Mouse (Mus musculus) brain, adult 10 weeks (tissue): Measurements from ENCODE around the gene Slc25a22. TPM values are rescaled to one million over a fixed set of nuclear protein-coding genes. Genes with fewer than 3 reads are reported as not detected.

Experiments
- polyA plus RNA-seq: library from polyadenylated mRNA; stranded (reverse); fragments of 350-450 nt; fragmentation: Illumina TruSeq; extraction: RNeasy Lipid Tissue Mini Kit (QIAGEN cat#74804); gene quantifications from one replicate; pipeline ENCODE4 v1.2.3, GENCODE M21; 2015; ENCODE audit warnings: low read depth, low replicate concordance

Slc25a22 gene
- polyA plus RNA-seq = 208 TPM

DNA sequence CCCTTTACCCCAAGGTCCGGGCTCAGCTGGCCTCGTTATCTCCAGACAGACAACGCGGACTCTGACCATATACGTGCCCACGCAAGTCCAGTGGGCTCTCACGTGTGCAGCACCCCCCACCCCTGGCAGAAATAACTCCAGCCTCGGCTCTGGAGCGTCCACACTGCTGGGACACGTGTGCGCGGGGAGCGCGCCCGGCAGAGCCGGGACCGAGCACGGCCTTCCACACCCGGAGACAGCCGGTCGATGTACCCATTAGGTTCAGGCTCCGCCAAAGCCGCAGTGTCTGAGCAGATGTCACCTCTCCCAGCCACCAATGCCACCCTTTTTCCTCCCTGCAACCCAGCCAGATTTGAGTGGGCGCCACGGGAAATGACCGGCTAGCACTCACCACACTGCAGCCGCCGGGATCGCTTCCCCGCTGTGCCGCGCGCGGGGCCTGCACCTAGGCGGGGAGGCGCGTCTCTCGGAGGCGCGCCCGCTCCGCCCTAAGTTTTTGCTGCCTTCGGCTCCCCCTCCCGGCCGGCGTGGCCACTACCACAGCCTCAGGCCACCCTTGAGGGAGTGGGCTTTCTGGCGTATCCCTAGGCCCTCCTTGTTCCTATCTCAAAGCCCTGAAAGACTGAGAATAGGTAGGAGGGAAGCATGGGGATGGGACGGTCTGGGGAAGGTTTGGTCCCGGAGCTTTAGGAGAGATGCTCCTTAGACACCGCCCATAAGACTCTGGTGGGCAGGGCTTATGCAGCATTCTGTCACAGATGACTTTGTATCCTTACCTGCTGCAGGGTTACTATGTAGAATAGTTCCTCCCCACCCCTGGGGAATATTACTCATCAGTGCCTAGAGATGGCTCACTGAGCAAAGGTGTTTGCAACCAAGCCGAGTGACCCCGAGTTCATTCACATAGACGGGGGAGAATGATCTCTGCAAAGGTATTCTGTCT is at the start of gene Slc25a22:
Gene Slc25a22, minus strand, starts transcription at position 715 of the 943 bp plus-strand sequence.

DNA sequence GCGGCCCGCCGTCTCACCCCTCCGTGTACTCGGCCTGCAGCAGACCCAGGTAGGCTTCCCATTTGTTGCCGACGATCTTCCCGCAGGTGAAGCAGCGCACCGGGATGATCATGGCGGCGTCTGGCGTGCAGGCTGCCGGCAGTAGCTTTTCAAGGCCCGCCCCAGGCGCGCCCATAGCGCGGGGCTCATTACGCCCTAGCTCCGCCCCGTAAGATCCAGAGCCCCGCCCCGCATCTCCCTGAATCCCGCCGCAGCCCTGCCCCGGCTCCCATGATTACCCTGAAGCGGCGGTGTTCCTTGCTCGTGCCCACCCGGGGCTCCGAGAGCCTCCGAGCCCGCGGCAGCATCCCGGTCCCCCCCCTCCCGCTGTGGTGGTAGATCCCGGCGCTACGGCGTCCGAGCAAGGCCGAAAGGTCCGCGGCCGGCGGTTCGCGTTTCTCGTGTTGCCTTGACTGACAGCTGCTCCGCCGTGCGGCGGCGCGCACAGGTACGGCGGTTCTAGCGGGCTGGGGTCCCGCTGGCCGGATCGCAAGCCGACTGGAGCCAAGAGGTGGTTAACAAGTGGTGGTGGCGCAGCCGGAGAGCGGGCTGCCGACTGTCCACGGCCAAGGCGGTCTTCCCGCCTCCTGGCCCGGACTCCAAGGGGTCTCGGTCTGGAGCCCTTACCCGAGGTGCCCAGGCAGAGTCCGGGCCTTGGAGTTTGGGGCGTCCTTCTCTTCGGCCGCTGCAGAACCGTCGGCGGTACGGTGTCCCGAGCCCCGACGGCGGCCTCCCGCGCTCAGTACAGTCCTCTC is 37.5 kb upstream of the Slc25a22 start, which contains the start of the genes Polr2l and Tspan4:
Gene Polr2l, minus strand, starts transcription at position 122 of the 794 bp plus-strand sequence.
Gene Tspan4, plus strand, starts transcription at position 230 of the 794 bp plus-strand sequence.

DNA sequence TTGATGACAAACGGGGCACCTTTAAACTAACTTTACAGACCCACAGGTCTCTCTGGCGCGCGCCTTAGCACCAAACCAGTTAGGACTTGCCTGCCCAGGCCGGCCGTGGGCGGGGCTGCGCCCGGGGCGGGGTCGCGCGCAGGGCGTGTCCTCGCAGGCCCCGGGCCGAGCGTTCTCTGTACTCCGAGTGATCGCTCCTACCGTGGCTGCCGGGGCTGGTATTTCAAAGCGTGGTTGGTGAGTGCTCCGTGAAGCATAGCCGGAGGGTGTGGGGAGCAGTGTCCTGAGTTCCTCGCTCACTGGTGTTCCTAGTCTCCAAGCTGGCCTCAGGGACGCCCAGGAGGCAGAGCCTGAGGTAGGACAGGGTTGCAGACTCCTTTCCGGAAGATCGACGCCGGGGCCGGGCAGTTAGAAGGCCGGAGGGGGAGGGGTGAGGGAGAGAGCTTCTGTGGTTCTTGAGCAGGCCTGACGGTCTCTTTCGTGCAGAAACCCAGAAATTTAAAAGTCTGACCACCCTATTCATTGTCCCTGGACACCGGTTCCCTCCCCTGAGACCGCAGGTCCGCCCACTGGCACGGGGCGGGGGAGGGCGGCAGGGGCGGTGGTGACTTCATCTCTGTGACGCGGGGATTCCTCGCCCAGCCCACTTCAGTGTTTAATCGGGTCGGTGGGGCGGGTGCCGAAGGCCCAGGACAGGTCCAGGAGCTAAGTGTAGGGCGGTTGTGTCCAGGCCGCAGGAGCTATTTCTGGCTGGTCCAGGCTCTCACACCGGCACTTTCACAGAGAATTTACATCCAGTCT is 29.7 kb upstream of the Slc25a22 start, which contains the start of gene Cd151:
Gene Cd151, plus strand, starts transcription at position 163 of the 801 bp plus-strand sequence.

DNA sequence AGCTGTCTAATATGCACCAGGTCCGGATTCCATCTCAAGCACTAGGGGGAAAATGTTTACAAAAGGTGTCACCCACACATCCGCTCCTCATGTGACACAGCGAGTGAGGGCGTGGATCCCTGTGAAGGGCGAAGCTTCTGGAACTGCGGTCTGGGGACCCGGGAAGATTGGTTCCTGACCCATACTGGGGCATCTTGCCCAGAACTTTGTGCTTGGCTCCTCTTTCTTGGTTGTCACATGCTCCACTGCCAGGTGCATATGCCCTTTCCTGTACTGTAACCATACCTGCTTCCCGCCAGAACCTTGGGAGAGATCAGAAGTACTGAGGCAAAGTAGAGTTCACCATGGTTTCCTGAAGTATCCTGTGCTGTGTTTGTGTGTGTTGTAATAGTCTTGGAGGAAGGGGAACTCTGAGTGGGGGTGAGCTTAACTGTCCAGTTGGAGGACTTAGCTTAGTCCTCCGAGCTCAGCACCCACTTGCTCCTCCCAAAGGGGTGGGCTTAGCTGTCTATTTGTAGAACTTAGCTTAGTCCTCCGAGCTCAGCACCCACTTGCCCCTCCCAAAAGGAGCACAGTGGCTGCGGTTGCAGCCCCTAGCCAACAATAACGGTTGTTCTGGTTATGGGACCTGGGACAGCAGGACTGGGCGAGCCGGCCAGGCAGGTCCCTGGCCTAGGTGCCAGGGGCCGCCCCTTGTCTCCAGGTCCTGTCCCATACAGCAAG is 22.9 kb upstream of the Slc25a22 start, which contains the start of gene Cracr2b:
Gene Cracr2b, plus strand, starts transcription at position 704 of the 723 bp plus-strand sequence.

DNA sequence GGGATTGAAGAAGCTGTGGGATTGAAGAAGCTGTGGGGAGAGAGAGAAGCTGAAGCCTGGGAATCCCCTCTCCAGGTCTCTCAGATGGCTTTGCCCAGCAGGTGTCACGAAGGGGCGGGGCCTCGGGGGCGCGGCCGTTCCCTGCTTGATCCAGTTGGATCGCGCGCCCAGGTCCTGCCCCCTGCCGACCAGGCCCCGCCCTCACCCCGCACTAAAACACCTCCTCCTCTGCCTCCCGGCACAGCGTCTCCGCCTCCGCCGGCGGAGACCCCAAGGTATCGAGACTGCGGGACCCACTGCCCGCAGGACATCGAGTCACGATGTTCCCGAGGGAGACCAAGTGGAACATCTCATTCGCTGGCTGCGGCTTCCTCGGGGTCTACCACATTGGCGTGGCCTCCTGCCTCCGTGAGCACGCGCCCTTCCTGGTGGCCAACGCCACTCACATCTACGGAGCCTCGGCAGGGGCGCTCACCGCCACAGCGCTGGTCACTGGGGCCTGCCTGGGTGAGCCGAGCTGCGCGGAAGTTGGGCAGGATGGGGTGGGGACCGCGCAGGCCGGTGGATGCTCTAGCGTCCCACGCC is 17.4 kb upstream of the Slc25a22 start, which contains the start of gene Pnpla2:
Gene Pnpla2, plus strand, starts transcription at position 232 of the 585 bp plus-strand sequence.

DNA sequence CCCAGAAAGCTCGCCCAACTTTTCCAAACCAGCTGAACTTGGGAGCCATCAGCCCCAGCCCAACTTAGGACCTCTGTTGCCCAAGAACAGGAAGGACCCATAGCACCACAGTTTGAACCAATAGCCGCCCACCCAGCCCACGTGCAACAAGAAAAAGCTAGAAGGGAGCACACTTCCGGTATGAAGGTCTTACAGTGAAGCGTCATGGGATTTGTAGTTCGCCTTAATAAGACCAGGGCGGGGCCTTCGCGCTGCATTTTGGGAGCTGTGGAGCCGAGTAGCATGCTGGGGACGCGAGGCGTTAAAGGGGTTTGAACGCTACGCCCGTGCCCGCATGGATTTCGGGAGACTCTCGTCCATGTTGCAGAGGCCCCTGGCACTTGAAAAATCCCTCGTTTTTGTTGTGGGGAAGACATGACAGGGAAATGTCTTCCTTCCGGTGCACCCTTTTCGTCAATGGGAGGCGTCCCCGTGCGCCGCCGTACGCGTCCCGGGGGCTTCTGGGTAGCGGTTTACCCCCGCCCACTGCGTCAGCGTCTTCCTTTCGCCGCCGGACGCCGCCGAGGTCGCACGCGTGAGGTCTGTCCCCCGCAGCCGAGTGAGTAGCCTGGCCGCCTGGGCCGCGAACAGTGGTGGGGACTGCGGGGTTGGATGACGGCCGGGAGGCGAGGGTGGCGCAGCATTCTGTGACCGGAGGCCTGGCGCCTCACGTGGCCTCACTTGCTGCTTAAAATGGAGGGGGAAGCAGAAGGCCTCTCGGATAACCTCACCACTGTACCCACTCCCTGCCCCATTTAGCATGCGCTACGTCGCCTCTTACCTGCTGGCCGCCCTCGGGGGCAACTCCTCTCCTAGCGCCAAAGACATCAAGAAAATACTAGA is 9.7 kb upstream of the Slc25a22 start, which contains the start of gene Rplp2:
Gene Rplp2, plus strand, starts transcription at position 261 of the 882 bp plus-strand sequence.

DNA sequence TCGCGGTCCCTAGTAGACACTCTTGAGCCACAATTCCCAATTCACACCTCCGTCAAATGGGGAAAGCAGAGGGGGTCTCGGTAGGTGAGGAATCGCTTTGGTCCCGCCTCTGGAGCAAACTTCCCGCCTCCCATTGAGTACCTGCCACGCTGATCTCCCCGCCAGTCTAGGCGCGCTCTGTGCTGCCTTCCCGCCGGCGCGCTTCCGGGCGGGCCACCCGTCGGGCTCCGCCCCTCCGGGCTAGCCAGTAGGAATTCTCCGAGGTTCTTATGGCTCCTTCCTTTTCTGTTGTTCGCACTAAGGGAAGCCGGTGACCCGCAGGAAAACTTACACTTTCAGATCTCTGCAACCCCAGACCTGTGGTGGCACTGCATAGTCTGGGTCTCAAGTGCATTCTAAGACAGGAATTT is 6.1 kb upstream of the Slc25a22 start, which contains the start of gene Pidd1:
Gene Pidd1, minus strand, starts transcription at position 198 of the 410 bp plus-strand sequence.

DNA sequence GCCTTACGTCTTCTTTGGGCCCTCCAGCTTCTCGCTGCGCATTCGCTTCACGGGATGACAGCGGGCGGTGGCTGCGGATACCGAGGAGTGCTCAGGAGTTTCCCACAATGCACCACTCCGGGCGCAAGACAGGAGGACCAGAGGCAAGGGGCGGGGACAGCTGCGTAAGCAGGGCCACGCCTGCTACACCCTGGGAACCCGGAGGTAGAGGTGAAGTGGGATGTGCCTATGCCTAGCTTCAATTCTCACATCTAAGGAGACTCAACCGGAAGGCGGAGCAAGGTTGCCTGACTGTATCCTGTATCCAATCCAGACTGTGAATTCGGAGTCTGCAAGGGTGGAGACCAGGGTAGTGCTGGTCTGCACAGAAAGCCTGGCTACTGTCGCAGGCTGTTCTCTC is 8.4 kb downstream of the Slc25a22 start, which contains the start of gene Cend1:
Gene Cend1, minus strand, starts transcription at position 182 of the 400 bp plus-strand sequence.

DNA sequence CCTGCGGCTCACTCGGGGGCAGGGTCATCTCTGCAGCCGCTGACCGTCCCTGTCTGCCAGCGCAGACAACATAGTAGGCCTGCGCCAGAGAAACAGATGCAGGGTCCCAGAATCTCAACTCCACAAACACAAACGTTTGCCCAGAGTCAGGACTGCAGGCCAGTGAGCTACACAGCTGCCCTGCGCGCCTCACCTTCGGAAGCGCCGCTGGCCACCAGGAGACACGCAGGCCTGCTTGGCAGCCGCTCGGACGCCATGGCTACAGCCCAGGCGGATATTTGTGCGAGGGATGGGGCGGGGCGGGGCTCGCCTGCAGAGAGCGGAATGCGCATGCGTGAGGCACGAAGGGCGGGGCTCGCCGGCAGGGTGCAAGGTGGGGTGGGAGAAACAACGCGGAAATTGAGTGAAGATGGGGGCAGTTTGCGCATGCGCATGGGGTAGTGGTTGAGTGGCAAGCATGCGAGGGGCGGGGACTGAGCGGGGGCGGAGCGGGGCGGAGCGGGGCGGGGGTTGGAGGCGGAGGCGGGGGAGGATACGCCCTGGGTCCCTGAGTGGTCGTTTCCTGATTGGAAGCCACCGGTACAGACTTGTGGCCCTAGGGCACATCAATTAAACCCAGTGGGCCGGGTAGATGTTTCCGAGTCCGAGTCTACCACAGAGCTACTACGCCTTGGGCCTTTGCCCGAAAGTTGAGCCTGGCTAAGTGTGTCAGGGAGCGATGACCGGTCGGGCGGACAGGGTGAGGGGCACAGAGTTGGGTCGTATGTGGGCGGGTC is 23.7 kb downstream of the Slc25a22 start, which contains the start of gene Gatd1:
Gene Gatd1, minus strand, starts transcription at position 328 of the 776 bp plus-strand sequence.

DNA sequence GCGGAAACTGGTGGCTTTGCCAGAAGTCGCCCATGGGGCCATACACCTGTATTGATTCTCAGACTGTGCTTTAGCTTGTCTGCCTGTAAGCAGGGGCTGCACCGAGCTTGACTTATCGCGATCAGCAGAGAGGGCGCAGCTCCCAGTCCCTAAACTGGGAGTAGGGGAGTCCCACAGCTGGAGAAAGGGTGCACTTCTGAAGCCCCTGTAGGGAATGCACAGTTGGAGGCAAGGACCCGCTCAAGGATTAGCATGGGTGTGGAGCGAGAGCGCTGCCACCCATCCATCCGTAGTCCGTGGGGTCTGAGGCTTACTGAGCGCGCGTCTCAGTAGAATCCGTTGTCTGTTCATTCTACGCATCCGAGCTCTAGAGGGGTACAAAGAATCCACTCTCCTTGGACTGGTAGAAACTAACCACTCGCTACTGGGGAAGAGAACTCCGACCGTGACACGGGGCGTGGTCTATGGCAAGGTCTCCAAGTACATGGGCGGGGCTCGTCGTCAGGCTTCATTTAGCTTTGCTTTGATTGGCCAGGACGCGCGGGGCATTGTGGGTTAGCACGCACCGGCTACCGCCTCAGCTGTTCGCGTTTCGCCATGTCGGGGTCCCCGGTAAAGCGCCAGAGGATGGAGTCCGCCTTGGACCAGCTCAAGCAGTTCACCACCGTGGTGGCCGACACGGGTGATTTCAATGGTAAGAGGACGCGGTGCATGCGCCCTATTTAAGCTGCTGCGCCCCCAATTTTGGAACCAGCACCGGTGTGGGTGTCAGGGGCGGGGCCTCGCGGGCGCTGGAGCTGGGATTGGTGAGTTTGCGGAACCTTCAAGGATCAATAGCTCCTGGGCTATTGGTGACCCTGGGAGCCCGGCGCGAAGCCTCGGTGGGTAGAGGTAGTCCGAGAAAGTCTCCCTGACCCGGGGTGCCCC is 45.8 kb downstream of the Slc25a22 start, which contains the start of gene Taldo1:
Gene Taldo1, plus strand, starts transcription at position 575 of the 927 bp plus-strand sequence.

Other genes with a start within 250 kb of the Slc25a22 start
- 235 TPM for gene Hras, start 243.9 kb downstream of the Slc25a22 start, polyA plus RNA-seq
- 3.7 TPM for gene Lrrc56, start 243.7 kb downstream of the Slc25a22 start, polyA plus RNA-seq
- gene Lmntd2, start 223.8 kb downstream of the Slc25a22 start, polyA plus RNA-seq = not detected
- gene Rassf7, start 222.0 kb downstream of the Slc25a22 start, polyA plus RNA-seq = 2.9 TPM
- gene Phrf1, start 209.1 kb downstream of the Slc25a22 start, polyA plus RNA-seq = 41.3 TPM
- 3.1 TPM for gene Irf7, start 171.4 kb downstream of the Slc25a22 start, polyA plus RNA-seq
- not detected for gene Cdhr5, start 161.1 kb downstream of the Slc25a22 start, polyA plus RNA-seq
- not detected for gene Sct, start 158.8 kb downstream of the Slc25a22 start, polyA plus RNA-seq
- 0.25 TPM for gene Drd4, start 145.9 kb downstream of the Slc25a22 start, polyA plus RNA-seq
- 47.0 TPM for gene Deaf1, start 110.2 kb downstream of the Slc25a22 start, polyA plus RNA-seq
- gene Tmem80, start 110.2 kb downstream of the Slc25a22 start, polyA plus RNA-seq = 50.5 TPM
- 6.6 TPM for gene Eps8l2, start 99.0 kb downstream of the Slc25a22 start, polyA plus RNA-seq
- 181 TPM for gene Taldo1, start 45.7 kb downstream of the Slc25a22 start, polyA plus RNA-seq
- 34.3 TPM for gene Gatd1, start 23.8 kb downstream of the Slc25a22 start, polyA plus RNA-seq
- gene Cend1, start 8.4 kb downstream of the Slc25a22 start, polyA plus RNA-seq = 400 TPM
- 2.1 TPM for gene Pidd1, start 6.1 kb upstream of the Slc25a22 start, polyA plus RNA-seq
- gene Rplp2, start 9.5 kb upstream of the Slc25a22 start, polyA plus RNA-seq = 731 TPM
- 18.9 TPM for gene Pnpla2, start 17.3 kb upstream of the Slc25a22 start, polyA plus RNA-seq
- gene Cracr2b, start 23.2 kb upstream of the Slc25a22 start, polyA plus RNA-seq = 4.0 TPM
- gene Cd151, start 29.5 kb upstream of the Slc25a22 start, polyA plus RNA-seq = 42.1 TPM
- 45.8 TPM for gene Polr2l, start 37.2 kb upstream of the Slc25a22 start, polyA plus RNA-seq
- gene Tspan4, start 37.3 kb upstream of the Slc25a22 start, polyA plus RNA-seq = 20.6 TPM
- 71.2 TPM for gene Chid1, start 102.0 kb upstream of the Slc25a22 start, polyA plus RNA-seq
- gene Ap2a2, start 124.3 kb upstream of the Slc25a22 start, polyA plus RNA-seq = 97.0 TPM
- not detected for gene Muc6, start 217.4 kb upstream of the Slc25a22 start, polyA plus RNA-seq